Mouse (Mus musculus): ENCODE results near the gene Jpt1. TPM values are rescaled to one million over a fixed set of nuclear protein-coding genes. Genes with fewer than 3 reads are reported as not detected.

Jpt1 gene
- polyA plus RNA-seq (2012; rRNA removed) = 314 and 446 TPM in 2 replicates

DNA sequence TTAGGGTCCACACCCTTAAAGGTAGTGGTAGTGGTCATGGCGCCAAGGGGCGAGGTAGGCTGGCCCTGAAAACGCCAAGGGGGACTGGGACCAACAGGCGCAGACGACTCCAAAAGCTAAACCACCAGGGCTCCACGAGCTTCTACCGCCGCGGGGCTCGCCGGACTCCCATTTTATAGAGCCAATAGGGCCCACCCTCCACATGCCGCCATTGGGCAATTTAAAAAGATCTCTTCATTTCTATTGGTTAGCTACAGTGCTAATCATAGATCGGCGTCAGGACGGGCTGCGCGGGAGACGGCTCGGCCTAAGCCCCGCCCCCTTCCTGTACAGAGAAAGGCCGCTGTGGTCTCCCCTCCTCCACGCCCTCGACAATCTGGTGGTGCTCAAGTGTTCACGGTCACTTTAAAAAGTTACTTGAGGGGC lies at the start of gene Jpt1:
Jpt1 (minus strand) TSS at position 150 of the 426 bp plus-strand sequence.

DNA sequence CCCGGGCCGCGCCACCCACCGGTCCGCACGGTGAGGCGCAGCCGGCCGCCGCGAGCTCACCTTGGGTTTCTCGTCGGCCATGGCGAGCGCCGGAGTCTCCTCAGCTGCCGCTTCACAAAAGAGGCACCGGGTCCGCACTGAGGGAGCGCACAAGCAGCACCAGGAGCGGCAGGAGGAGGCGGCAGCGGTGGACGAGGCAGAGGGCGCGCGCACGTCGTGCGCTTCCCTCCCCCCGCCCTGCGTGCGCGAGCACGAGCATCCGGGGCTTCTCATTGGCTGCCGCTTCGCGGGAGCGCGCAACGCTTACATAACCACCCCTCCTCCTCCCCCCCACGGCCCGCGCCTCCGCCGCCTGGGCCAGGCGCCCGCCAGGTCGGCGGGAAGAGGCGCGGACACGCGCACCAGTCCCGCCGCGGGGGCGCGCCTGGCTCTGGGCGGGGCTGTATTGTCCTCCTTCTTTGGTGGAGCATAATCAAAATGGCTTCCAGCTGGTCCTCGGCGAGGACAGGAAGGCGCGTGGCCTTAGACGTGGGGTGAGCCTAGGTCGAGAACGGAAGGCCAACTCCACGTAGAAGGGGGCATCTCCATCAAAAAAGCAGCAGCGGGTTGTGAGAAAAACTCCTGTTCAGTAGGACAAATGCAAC lies 22.0 kb upstream of the Jpt1 start, which contains the start of gene Sumo2:
Sumo2 (minus strand) TSS at position 239 of the 644 bp plus-strand sequence.

DNA sequence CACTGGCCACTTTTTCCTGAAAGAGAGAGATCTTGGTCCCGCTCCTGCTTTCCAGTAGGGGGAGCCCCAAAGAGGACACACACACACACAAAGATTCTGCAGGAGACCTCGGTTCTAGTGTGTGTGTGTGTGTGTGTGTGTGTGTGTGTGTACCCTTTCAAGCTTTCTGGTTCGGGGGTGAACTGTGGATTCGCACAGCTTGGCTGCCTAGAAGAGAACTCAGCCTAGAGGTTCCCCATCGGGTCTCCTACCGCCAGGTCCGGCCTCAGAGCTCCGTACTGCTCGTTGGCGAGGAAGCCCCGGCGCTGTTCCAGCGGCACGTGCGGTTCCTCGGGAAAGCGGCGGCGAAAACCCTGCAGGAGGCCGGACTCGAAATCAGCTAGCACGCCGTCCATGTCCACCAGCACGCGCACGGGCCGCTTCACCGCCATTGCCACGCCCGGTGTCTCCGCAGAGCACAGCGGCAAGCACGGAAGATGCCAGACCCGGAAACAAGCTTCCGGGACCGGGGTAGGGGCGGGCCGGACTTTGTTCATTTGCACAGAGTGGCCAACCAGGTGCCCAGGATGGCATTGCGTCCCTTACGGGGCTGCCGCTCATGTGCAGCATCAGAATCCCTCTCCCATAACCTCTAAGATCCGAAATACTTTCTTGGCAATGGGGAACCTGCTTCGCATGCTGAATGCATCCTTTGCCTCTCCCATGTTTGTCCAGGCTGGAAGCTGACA lies 22.7 kb downstream of the Jpt1 start, which contains the start of gene Nt5c:
Nt5c (minus strand) TSS at position 507 of the 728 bp plus-strand sequence.

DNA sequence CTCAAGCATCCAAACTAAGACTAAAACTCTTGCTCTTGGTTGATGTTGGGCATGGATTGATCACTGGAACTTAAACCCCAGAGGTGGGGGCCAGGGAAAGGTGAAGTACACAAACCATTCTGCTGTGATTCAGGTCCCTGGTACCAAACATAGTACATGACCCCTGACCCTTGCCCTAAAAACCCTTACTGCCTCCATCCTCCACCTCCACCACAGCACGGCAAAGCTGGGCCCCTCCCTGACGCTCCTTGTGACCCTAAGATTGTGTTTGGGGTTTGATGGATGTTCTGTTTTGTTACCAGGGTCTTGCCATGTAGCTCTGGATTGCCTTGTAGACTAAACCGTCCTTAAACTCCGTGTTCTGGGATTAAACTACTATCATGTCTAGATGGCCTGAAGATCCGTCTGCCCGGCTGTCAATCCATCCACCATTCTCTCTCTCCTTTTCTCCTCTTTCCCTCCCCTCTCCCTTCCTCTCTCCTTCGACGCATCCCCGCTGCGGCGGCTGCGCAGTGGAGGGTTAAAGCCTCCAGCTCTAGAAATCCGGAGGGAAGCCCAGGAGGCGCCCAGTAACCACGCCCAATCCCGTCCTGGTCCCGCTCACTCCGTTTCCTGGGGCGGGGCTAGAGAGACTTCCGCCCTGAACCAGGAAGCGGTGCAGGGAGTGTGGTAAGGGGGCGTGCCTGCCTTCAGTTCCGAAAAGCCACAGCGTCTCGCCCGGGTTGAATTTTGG lies 39.0 kb downstream of the Jpt1 start, which contains the start of gene Armc7:
Armc7 (plus strand) TSS at position 643 of the 733 bp plus-strand sequence.

DNA sequence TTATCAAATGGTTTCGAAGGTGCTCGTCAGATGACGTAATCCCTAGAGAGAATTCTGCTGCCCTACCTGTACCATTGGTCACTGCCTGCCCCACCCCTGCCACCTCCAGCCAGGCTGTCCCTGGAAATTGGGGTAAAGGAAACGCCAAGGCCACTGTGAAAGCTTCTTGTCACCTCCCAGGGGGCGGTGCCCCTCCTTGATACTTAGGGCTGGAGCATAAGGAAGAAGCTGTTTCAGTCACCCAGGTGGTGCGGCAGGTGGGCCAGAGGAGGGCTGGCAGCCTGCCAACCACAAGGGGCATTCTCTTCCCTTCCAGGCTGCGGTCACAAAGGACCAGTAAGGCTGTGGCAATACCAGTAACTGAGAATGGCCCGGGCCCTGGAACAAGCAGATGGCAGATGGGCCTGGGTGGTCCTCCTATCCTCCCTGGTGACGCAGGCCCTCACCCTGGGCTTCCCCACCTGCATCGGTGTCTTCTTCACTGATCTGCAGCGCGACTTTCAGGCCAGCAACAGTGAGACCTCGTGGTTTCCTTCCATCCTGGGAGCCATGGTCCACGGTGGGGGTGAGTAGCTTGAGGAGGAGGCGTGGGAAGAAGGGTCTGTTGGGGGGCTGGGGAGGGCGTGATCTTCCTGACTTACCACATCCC lies 51.8 kb downstream of the Jpt1 start, which contains the start of gene Slc16a5:
Slc16a5 (plus strand) TSS at position 232 of the 649 bp plus-strand sequence.

Other genes with a start within 250 kb of the Jpt1 start
- 0.06 TPM in 1 of 2 replicates, not detected in the other for gene Grin2c, start 247.1 kb downstream of the Jpt1 start, polyA plus RNA-seq (2012; rRNA removed)
- gene Fdxr, start 237.3 kb downstream of the Jpt1 start, polyA plus RNA-seq (2012; rRNA removed) = 23.6 and 27.4 TPM in 2 replicates
- gene Fads6, start 216.7 kb downstream of the Jpt1 start, polyA plus RNA-seq (2012; rRNA removed) = 0.81 and 1.7 TPM in 2 replicates
- gene Otop2, start 207.2 kb downstream of the Jpt1 start, polyA plus RNA-seq (2012; rRNA removed) = not detected in 2 replicates
- gene Ush1g, start 192.3 kb downstream of the Jpt1 start, polyA plus RNA-seq (2012; rRNA removed) = 0.03 and 0.17 TPM in 2 replicates
- gene Otop3, start 179.7 kb downstream of the Jpt1 start, polyA plus RNA-seq (2012; rRNA removed) = 0.05 TPM in 1 of 2 replicates, not detected in the other
- 154 and 170 TPM in 2 replicates for gene Hid1, start 146.6 kb downstream of the Jpt1 start, polyA plus RNA-seq (2012; rRNA removed)
- gene Cdr2l, start 132.5 kb downstream of the Jpt1 start, polyA plus RNA-seq (2012; rRNA removed) = 15.9 and 17.5 TPM in 2 replicates
- 62.6 and 65.1 TPM in 2 replicates for gene Mrpl58, start 110.6 kb downstream of the Jpt1 start, polyA plus RNA-seq (2012; rRNA removed)
- gene Atp5h, start 94.4 kb downstream of the Jpt1 start, polyA plus RNA-seq (2012; rRNA removed) = 70.2 and 90.1 TPM in 2 replicates
- 24.0 and 31.1 TPM in 2 replicates for gene Kctd2, start 94.3 kb downstream of the Jpt1 start, polyA plus RNA-seq (2012; rRNA removed)
- gene Trim80, start 73.8 kb downstream of the Jpt1 start, polyA plus RNA-seq (2012; rRNA removed) = 0.38 and 0.44 TPM in 2 replicates
- gene Slc16a5, start 51.9 kb downstream of the Jpt1 start, polyA plus RNA-seq (2012; rRNA removed) = 96.1 and 135 TPM in 2 replicates
- gene Armc7, start 38.7 kb downstream of the Jpt1 start, polyA plus RNA-seq (2012; rRNA removed) = 13.3 and 13.4 TPM in 2 replicates
- 128 and 130 TPM in 2 replicates for gene Nt5c, start 22.5 kb downstream of the Jpt1 start, polyA plus RNA-seq (2012; rRNA removed)
- gene Sumo2, start 21.9 kb upstream of the Jpt1 start, polyA plus RNA-seq (2012; rRNA removed) = 24.5 and 24.8 TPM in 2 replicates
- gene Nup85, start 50.0 kb upstream of the Jpt1 start, polyA plus RNA-seq (2012; rRNA removed) = 25.9 and 31.4 TPM in 2 replicates
- 15.9 and 19.3 TPM in 2 replicates for gene Mrps7, start 89.5 kb upstream of the Jpt1 start, polyA plus RNA-seq (2012; rRNA removed)
- 18.0 and 29.5 TPM in 2 replicates for gene Gga3, start 89.7 kb upstream of the Jpt1 start, polyA plus RNA-seq (2012; rRNA removed)
- gene Mif4gd, start 98.6 kb upstream of the Jpt1 start, polyA plus RNA-seq (2012; rRNA removed) = 87.1 and 118 TPM in 2 replicates
- 29.7 and 37.1 TPM in 2 replicates for gene Slc25a19, start 113.9 kb upstream of the Jpt1 start, polyA plus RNA-seq (2012; rRNA removed)
- 41.4 and 42.7 TPM in 2 replicates for gene Grb2, start 194.2 kb upstream of the Jpt1 start, polyA plus RNA-seq (2012; rRNA removed)